In the genomic region with DNA sequence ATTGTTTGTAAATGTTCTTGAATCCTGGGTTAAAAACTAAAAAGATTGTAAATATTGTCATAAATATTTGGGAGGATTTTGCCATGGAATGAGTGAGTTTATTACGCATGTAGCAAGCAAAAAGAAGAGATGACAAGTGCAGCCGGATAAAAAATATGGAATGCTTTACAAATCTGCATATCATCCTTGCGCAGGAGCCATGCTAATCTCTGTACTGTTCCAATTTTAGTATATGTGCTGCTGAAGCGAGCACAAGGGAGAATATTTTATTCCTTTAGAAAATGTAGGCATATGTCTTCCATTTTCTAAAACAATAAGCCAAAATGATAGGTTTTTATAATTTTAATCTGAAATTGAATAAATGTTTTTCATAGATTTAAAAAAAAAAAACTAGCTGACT, we compare ENCODE assay signal across 32 mouse cellular contexts. TPM values are rescaled to one million over a fixed set of nuclear protein-coding genes. Genes with fewer than 3 reads are reported as not detected.
A peak's percentile ranks its signal among the peaks of the same experiment; 100 is the strongest.
DNase-seq lines count a peak whose midpoint lies in the region; ATAC-seq and TF ChIP-seq lines count a peak whose summit lies in the region.
"Had no signal": no experiment of that assay in that cellular context is flagged by ENCODE, and none has a peak within 500 bp of the region (broad histone marks: within the 10 kb centered on the region; RNA-seq: fewer than 3 reads in every experiment).

No protein-coding gene starts in this region.

- 0 out of 2 replicates have a peak, but pooled peaks cover 2% of the 10 kb centered on the region for H3K4me1 ChIP-seq in forebrain, embryonic 16.5 days (replicated peaks; ENCODE audit: control insufficient read depth, insufficient read depth, low read length)
- H3K4me1 ChIP-seq in forebrain, embryonic 14.5 days (ENCODE audit: control insufficient read depth, insufficient read depth, low read length): no peaks in the 10 kb centered on the region
- H3K4me1 ChIP-seq: embryonic facial prominence, embryonic 10.5 days; embryonic facial prominence, embryonic 12.5 days had no signal

- no peak for DNase-seq in forebrain, embryonic 14.5 days (ENCODE audit: low spot score)
- DNase-seq in frontal cortex, postnatal 36 days (ENCODE audit: low spot score in 2 of 2): no peak
- no peak for DNase-seq in left cerebral cortex, adult 2 months (ENCODE audit: extremely low spot score in 1 of 2, low spot score in 2 of 2)
- no peak for DNase-seq in left cerebral cortex, postnatal 10 days (ENCODE audit: extremely low spot score in 1 of 2, low spot score in 2 of 2)
- DNase-seq in brain, adult 2 months (ENCODE audit: low read depth, low spot score): peak; percentile 47
- DNase-seq in spleen, postnatal 36 days (ENCODE audit: low spot score in 2 of 2): no peak
- DNase-seq: adrenal gland, adult 8-10 months; adrenal gland, postnatal 14 days; adrenal gland, postnatal 36 days; B cell, adult 2 months; cerebellum, adult 11 months; cerebellum, adult 18-20 months; cerebellum, adult 8-10 months; cerebellum, adult 9-11 months; cerebellum, postnatal 14 days; cerebellum, postnatal 36 days had no signal

- intact Hi-C loops in left cerebral cortex, adult 2 months (cut with DNase I): no loop called here
- intact Hi-C loops in left cerebral cortex, postnatal 10 days (cut with DNase I): no loop called here

- no peaks in the 10 kb centered on the region for H3K9me3 ChIP-seq in forebrain, embryonic 16.5 days (ENCODE audit: control insufficient read depth, low read length)
- H3K9me3 ChIP-seq in forebrain, embryonic 14.5 days (replicated peaks; ENCODE audit: control insufficient read depth, low read length): no peaks in the 10 kb centered on the region
- H3K9me3 ChIP-seq: embryonic facial prominence, embryonic 10.5 days; embryonic facial prominence, embryonic 12.5 days; forebrain, embryonic 12.5 days; forebrain, embryonic 15.5 days; G1E had no signal

- H3K27me3 ChIP-seq in forebrain, embryonic 16.5 days (replicated peaks; ENCODE audit: control insufficient read depth, insufficient read depth, low read length): no peaks in the 10 kb centered on the region
- H3K27me3 ChIP-seq in forebrain, embryonic 14.5 days (replicated peaks; ENCODE audit: control insufficient read depth, insufficient read depth, low read length): no peaks in the 10 kb centered on the region
- H3K27me3 ChIP-seq: CH12.LX; embryonic facial prominence, embryonic 12.5 days; forebrain, embryonic 12.5 days; forebrain, embryonic 15.5 days; Patski had no signal

- WGBS in forebrain, embryonic 16.5 days: 71% methylated on average over 4 of the region's 4 CpGs
- 89% methylated on average over 4 of the region's 4 CpGs for WGBS in forebrain, embryonic 14.5 days

- H3K36me3 ChIP-seq in forebrain, embryonic 16.5 days (ENCODE audit: control insufficient read depth, insufficient read depth): no peaks in the 10 kb centered on the region; the same call in 1 of the 2 replicates
- H3K36me3 ChIP-seq in forebrain, embryonic 14.5 days (ENCODE audit: control insufficient read depth, insufficient read depth, low read length): peaks cover 13% of the 10 kb centered on the region
- H3K36me3 ChIP-seq: G1E had no signal

- no peak overlapping the region for H3K4me2 ChIP-seq in forebrain, embryonic 16.5 days (ENCODE audit: low read length)
- no peak overlapping the region for H3K4me2 ChIP-seq in forebrain, embryonic 14.5 days (ENCODE audit: low read length)
- H3K4me2 ChIP-seq: embryonic facial prominence, embryonic 12.5 days; forebrain, embryonic 12.5 days; forebrain, embryonic 15.5 days had no signal

- H3K4me3 ChIP-seq in forebrain, embryonic 16.5 days (replicated peaks; ENCODE audit: low read length): no peak overlapping the region
- no peak overlapping the region for H3K4me3 ChIP-seq in forebrain, embryonic 14.5 days (ENCODE audit: low read depth, low read length)
- H3K4me3 ChIP-seq in left cerebral cortex, adult 2 months: no peak overlapping the region
- H3K4me3 ChIP-seq: embryonic facial prominence, embryonic 10.5 days; embryonic facial prominence, embryonic 12.5 days; forebrain, embryonic 12.5 days; forebrain, embryonic 15.5 days had no signal

- TF ChIP-seq CTCF in left cerebral cortex, adult 2 months (IDR thresholded peaks at IDR 0.05): no peak

- no peak overlapping the region for H3K27ac ChIP-seq in forebrain, embryonic 16.5 days (ENCODE audit: low read length)
- no peak overlapping the region for H3K27ac ChIP-seq in forebrain, embryonic 14.5 days (ENCODE audit: low read depth, low read length)
- H3K27ac ChIP-seq in left cerebral cortex, adult 2 months: peak overlapping the region; percentile 67
- H3K27ac ChIP-seq: embryonic facial prominence, embryonic 10.5 days; embryonic facial prominence, embryonic 12.5 days; forebrain, embryonic 12.5 days; forebrain, embryonic 15.5 days had no signal

- ATAC-seq in forebrain, embryonic 16.5 days: 0 out of 2 replicates have a peak, but pooled peaks have one; percentile 33
- ATAC-seq in forebrain, embryonic 14.5 days: no peak
- peak; percentile 50 for ATAC-seq in frontal cortex, adult (ENCODE audit: low TSS enrichment)
- ATAC-seq: activated CD4-positive, CD25-positive, alpha-beta regulatory T cell, adult 4 months; CD4-positive, CD25-positive, alpha-beta regulatory T cell, adult 4 months; forebrain, embryonic 15.5 days; Patski had no signal

- no peak overlapping the region for H3K9ac ChIP-seq in forebrain, embryonic 16.5 days (replicated peaks; ENCODE audit: low read depth, low read length)
- no peak overlapping the region for H3K9ac ChIP-seq in forebrain, embryonic 14.5 days (ENCODE audit: low read length)
- H3K9ac ChIP-seq: embryonic facial prominence, embryonic 12.5 days; forebrain, embryonic 12.5 days; forebrain, embryonic 15.5 days had no signal

RNA-seq across cellular contexts. Expression of gene Dennd5b, which starts 27.6 kb away (rescaled TPM):
- polyA plus RNA-seq in forebrain, embryonic 16.5 days (2015; fragmentation: Nextera tagmentation; extraction: Ambion mirVana): 14.2 and 15.2 TPM in 2 replicates
- 10.9 and 16.9 TPM in 2 replicates for polyA plus RNA-seq in forebrain, embryonic 14.5 days (2014; fragmentation: Nextera tagmentation; extraction: Ambion mirVana)
- 10 to 100 TPM; 67.8 to 73.1 TPM for total RNA-seq in left cerebral cortex, adult 2 months (2021)
- 10 to 100 TPM; 45.6 to 48.6 TPM for total RNA-seq in left cerebral cortex, postnatal 10 days (2021)
- polyA plus RNA-seq: G1E had no signal

RNA-seq across cellular contexts. Expression of gene Gm10203, which starts 56.1 kb away (rescaled TPM):
- polyA plus RNA-seq in forebrain, embryonic 16.5 days (2015; fragmentation: Nextera tagmentation; extraction: Ambion mirVana): not detected in 2 replicates
- polyA plus RNA-seq in forebrain, embryonic 14.5 days (2014; fragmentation: Nextera tagmentation; extraction: Ambion mirVana): not detected in 2 replicates
- not detected for total RNA-seq in left cerebral cortex, adult 2 months (2021)
- not detected for total RNA-seq in left cerebral cortex, postnatal 10 days (2021)
- total RNA-seq: adrenal gland, adult 18-20 months; adrenal gland, adult 8-10 months; adrenal gland, postnatal 14 days; adrenal gland, postnatal 36 days; CH12.LX; common myeloid progenitor, adult 5-6 weeks; G1E had no signal
- polyA plus RNA-seq: activated CD4-positive, CD25-positive, alpha-beta regulatory T cell, adult 4 months; brain, embryonic 14.5 days; CD4-positive, CD25-positive, alpha-beta regulatory T cell, adult 4 months; embryonic facial prominence, embryonic 10.5 days; embryonic facial prominence, embryonic 12.5 days; embryonic facial prominence, embryonic 14.5 days; forebrain, embryonic 12.5 days; forebrain, embryonic 15.5 days; frontal cortex, adult 2 months; G1E; Patski had no signal
